Comparison of ENCODE assay signal across 27 mouse cellular contexts in genomic region chr2:127310246-127310645, GRCm38 (mm10). TPM values are rescaled to one million over a fixed set of nuclear protein-coding genes. Genes with fewer than 3 reads are reported as not detected.
DNase-seq lines count a peak whose midpoint lies in the region; TF ChIP-seq lines count a peak whose summit lies in the region.
"Had no signal": no experiment of that assay in that cellular context is flagged by ENCODE, and none has a peak within 500 bp of the region (broad histone marks: within the 10 kb centered on the region; RNA-seq: fewer than 3 reads in every experiment).

No protein-coding gene starts in this region.

- H3K79me2 ChIP-seq in CH12.LX (replicated peaks; ENCODE audit: control insufficient read depth, extremely low read depth, insufficient read depth, poor library complexity, severe bottlenecking) = no peaks in the 10 kb centered on the region

- in situ Hi-C loops in CH12.LX (cut with MboI; ENCODE audit: low pct_ligation_motif_present, low pct_unique_long_range_greater_than_20kb, low sequenced_read_pairs) = no loop called here

- dilution Hi-C loops in CH12.LX (cut with MboI; ENCODE audit: extremely low pct_ligation_motif_present, extremely low pct_unique_long_range_greater_than_20kb, low sequenced_read_pairs) = no loop called here

- peak overlapping the region; percentile 35 for H3K4me2 ChIP-seq in CH12.LX (ENCODE audit: insufficient read depth, low read depth, poor library complexity, severe bottlenecking)
- H3K4me2 ChIP-seq: embryonic facial prominence, embryonic 13.5 days; forebrain, embryonic 12.5 days; heart, embryonic 12.5 days; hindbrain, embryonic 15.5 days had no signal

- peaks cover 31 to 60% of the 10 kb centered on the region in 2 experiments for H3K4me1 ChIP-seq in CH12.LX (ENCODE audit: control insufficient read depth in 1 of 2, insufficient read depth in 2 of 2)
- H3K4me1 ChIP-seq: embryonic facial prominence, embryonic 13.5 days; forebrain, embryonic 12.5 days; hindbrain, embryonic 15.5 days had no signal

- peaks cover 6% of the 10 kb centered on the region for H3K9me3 ChIP-seq in CH12.LX (replicated peaks; ENCODE audit: low read length)
- H3K9me3 ChIP-seq: embryonic facial prominence, embryonic 13.5 days; forebrain, embryonic 12.5 days; hindbrain, embryonic 15.5 days had no signal

- TF ChIP-seq EP300 in CH12.LX (IDR thresholded peaks at IDR 0.05; ENCODE audit: low read length) = no peak

- no peaks in the 10 kb centered on the region for H3K36me3 ChIP-seq in CH12.LX (replicated peaks in 1 of 2; ENCODE audit: control insufficient read depth in 1 of 2, insufficient read depth in 1 of 2, low read length in 1 of 2)
- H3K36me3 ChIP-seq: embryonic facial prominence, embryonic 13.5 days; forebrain, embryonic 12.5 days; heart, embryonic 12.5 days; hindbrain, embryonic 15.5 days had no signal

- H3K9ac ChIP-seq in CH12.LX (ENCODE audit: insufficient read depth, low read depth) = no peak overlapping the region
- H3K9ac ChIP-seq: embryonic facial prominence, embryonic 13.5 days; forebrain, embryonic 12.5 days; forebrain, postnatal 0 days; heart, embryonic 12.5 days; hindbrain, embryonic 15.5 days had no signal

- DNase-seq in retina, adult 2 months (ENCODE audit: low read depth, low spot score) = peak; percentile 26
- DNase-seq in retina, embryonic 14.5 days (ENCODE audit: low spot score) = no peak
- peak; percentile 49 for DNase-seq in CD4-positive helper T cell, adult 2 months (ENCODE audit: low read depth, low spot score)
- no peak for DNase-seq in CH12.LX (ENCODE audit: extremely low read depth)
- DNase-seq in naive thymus-derived CD4-positive, alpha-beta T cell, adult 2 months (ENCODE audit: low read depth) = peak; percentile 52
- DNase-seq in lung, postnatal 36 days = no peak
- DNase-seq in lung, postnatal 4 days = no peak
- DNase-seq in c-Kit-positive CD71-positive TER-119-positive erythroid progenitor cells, embryonic 14.5 days (ENCODE audit: low spot score) = no peak
- DNase-seq: adrenal gland, adult 8-10 months; adrenal gland, postnatal 36 days; cerebellum, adult 11 months; cerebellum, adult 8-10 months; cerebellum, postnatal 25 days; forebrain, postnatal 0 days; gastrocnemius, postnatal 14 days; heart, postnatal 36 days had no signal

- TF ChIP-seq CTCF in CH12.LX (conservative IDR thresholded peaks at IDR 0.05 in 1 of 2, IDR thresholded peaks at IDR 0.05 in 1 of 2; ENCODE audit: low read depth in 2 of 2, low read length in 2 of 2) = no peak

- no peak for TF ChIP-seq RAD21 in CH12.LX (IDR thresholded peaks at IDR 0.05; ENCODE audit: low read depth, low read length)

- no peak overlapping the region for H3K4me3 ChIP-seq in CH12.LX (replicated peaks in 1 of 3; ENCODE audit: low read depth in 2 of 3, low read length in 2 of 3, poor library complexity in 1 of 3)
- H3K4me3 ChIP-seq: embryonic facial prominence, embryonic 13.5 days; forebrain, embryonic 12.5 days; heart, embryonic 12.5 days; hindbrain, embryonic 15.5 days had no signal

- no peaks in the 10 kb centered on the region for H3K27me3 ChIP-seq in CH12.LX (replicated peaks)
- H3K27me3 ChIP-seq: embryonic facial prominence, embryonic 13.5 days; forebrain, embryonic 12.5 days; heart, embryonic 12.5 days; hindbrain, embryonic 15.5 days had no signal

- TF ChIP-seq POLR2A in CH12.LX (IDR thresholded peaks at IDR 0.05; ENCODE audit: low read depth, low read length) = no peak

- H3K27ac ChIP-seq in CH12.LX (ENCODE audit: insufficient read depth, low read depth) = no peak overlapping the region
- H3K27ac ChIP-seq: embryonic facial prominence, embryonic 13.5 days; forebrain, embryonic 12.5 days; hindbrain, embryonic 15.5 days had no signal

TF ChIP-seq in CH12.LX, 34 proteins besides CTCF, POLR2A, EP300 and RAD21:
- no peak; the same call in 1 of the 2 replicates for TF ChIP-seq RCOR1 (conservative IDR thresholded peaks at IDR 0.05; ENCODE audit: low read depth, low read length)
- no peak for TF ChIP-seq ZNF384 (IDR thresholded peaks at IDR 0.05; ENCODE audit: low read depth, low read length)
- no peak for TF ChIP-seq MAFK (IDR thresholded peaks at IDR 0.05; ENCODE audit: insufficient replicate concordance, low read length)
- no peak for TF ChIP-seq SIN3A (IDR thresholded peaks at IDR 0.05; ENCODE audit: low read length)
- no peak for TF ChIP-seq ZKSCAN1 (IDR thresholded peaks at IDR 0.05; ENCODE audit: borderline replicate concordance, low read depth, low read length)
TF ChIP-seq in CH12.LX: peak in this region for 0.

RNA-seq across cellular contexts. Expression of gene Dusp2, which starts 25.7 kb away (rescaled TPM):
- 57.8 and 71.0 TPM in 2 replicates for total RNA-seq in CH12.LX (2012; rRNA removed)
- total RNA-seq in CH12.LX (2014; rRNA removed) = 96.6 and 107 TPM in 2 replicates
- 68.5 and 81.5 TPM in 2 replicates for polyA plus RNA-seq in CH12.LX (2012; ENCODE audit: insufficient read length, low read depth)

RNA-seq across cellular contexts. Expression of gene Astl, which starts 28.2 kb away (rescaled TPM):
- total RNA-seq in CH12.LX (2012; rRNA removed) (0.08 TPM in 1 of 2 replicates, not detected in the other), CH12.LX (2014; rRNA removed) (not detected in 2 replicates)
- polyA plus RNA-seq in CH12.LX (2012; ENCODE audit: insufficient read length, low read depth) = not detected in 2 replicates
- total RNA-seq: adrenal gland, adult 8-10 months; adrenal gland, postnatal 36 days; ES-E14; forebrain, postnatal 0 days; gastrocnemius, adult 18-20 months; gastrocnemius, postnatal 14 days; heart, adult 8-10 months; heart, postnatal 36 days had no signal
- polyA plus RNA-seq: cortical plate, adult 2 months; forebrain, embryonic 12.5 days; forebrain, postnatal 0 days; gonadal fat pad, adult 2 months; heart, embryonic 12.5 days; heart, embryonic 16.5 days; hindbrain, embryonic 11.5 days; hindbrain, embryonic 15.5 days had no signal

RNA-seq across cellular contexts. Expression of gene Stard7, which starts 40.2 kb away (rescaled TPM):
- total RNA-seq in CH12.LX (2012; rRNA removed) (69.0 and 71.4 TPM in 2 replicates), CH12.LX (2014; rRNA removed) (122 and 135 TPM in 2 replicates)
- 66.8 and 80.6 TPM in 2 replicates for polyA plus RNA-seq in CH12.LX (2012; ENCODE audit: insufficient read length, low read depth)

RNA-seq across cellular contexts. Expression of gene Adra2b, which starts 52.8 kb away (rescaled TPM):
- total RNA-seq in CH12.LX (2012; rRNA removed) = not detected in 2 replicates
- total RNA-seq in CH12.LX (2014; rRNA removed) = 0.08 TPM in 1 of 2 replicates, not detected in the other
- 0.05 TPM in 1 of 2 replicates, not detected in the other for polyA plus RNA-seq in CH12.LX (2012; ENCODE audit: insufficient read length, low read depth)

Comparison
In these comparisons a context has a peak if more than half of its experiments do, and no peak if none do; other contexts are left out.
1. DNase-seq: peak in retina, adult 2 months (single experiment), CD4-positive helper T cell, adult 2 months (single experiment) and naive thymus-derived CD4-positive, alpha-beta T cell, adult 2 months (single experiment); none in retina, embryonic 14.5 days (single experiment), CH12.LX (single experiment), lung, postnatal 36 days (single experiment), lung, postnatal 4 days (0 of 2) and c-Kit-positive CD71-positive TER-119-positive erythroid progenitor cells, embryonic 14.5 days (single experiment).